Mouse (Mus musculus) large intestine, adult 2 months (tissue): ENCODE data around the gene Clta. TPM values are rescaled to one million over a fixed set of nuclear protein-coding genes. Genes with fewer than 3 reads are reported as not detected.

Experiments used
- DNase-seq: peaks from one replicate; pipeline ENCODE4 v3.0.0-alpha.2; 2012; ENCODE audit warnings: low read depth, low spot score
- WGBS: fragments of 180-500 bp; shearing (Covaris S2); methylation state at CpG from one replicate; pipeline ENCODE4 v1.1.7; 2018; 5-methylcytosine and 5-hydroxymethylcytosine counted together
- polyA plus RNA-seq: library from polyadenylated mRNA; depleted of rRNA; stranded (reverse); fragments of >200 nt; gene quantifications from 2 replicates; pipeline ENCODE4 v1.2.3, GENCODE M21; 2012; rRNA removed

The Clta gene
- polyA plus RNA-seq, 1 experiment = 166 TPM

DNA sequence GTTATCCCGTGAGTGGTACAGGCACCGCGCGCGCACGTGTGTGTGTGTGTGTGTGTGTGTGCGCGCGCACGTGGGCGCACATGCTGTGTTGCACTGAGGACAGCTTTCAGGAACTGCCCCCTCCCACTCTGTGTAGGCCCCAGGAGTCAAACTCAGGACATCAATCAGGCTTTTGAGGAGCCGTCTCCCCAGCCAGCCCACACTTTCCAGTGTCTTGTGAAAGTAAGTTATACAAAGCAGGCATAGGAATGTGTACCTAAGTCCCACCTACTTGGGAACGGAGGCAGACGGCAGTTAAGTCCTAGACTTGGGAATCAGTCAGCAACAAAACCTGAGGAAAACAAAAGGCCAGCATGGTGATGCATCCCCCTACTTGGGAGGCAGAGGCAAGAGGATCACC, 58.6 kb downstream of the Clta start:
- WGBS = 70% methylated on average over 14 of the region's 14 CpGs
- no peak for DNase-seq

DNA sequence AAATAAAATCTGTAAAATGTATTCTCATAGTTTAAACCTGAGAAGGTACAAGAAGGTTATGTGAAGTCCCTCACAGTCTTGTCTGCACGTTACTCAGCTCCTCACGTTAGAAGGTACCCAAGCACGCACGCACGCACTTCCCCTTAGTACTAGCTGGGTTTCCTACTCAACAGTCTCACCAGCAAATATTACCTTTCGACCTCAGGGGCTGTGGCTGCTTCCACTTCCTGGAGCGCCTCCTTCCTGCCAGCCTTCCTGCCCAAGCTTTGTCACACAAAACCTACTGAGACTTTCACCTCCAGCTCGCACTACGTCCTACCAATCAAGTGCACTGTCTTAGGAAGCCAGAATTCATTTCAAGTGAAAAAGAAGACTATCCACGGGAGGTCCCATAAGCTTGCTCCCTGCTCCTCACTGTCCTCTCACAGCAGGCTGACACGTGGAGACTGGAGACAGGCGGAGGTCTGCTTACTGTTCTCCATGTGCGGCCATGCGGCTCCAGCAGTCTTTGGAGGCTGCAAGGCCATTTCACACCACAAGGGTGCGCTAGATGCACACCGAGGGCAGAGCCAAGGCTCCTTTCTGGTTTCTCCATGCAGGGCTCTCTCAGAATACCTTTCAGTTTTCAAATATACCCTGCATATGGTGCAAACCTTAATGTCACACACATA, 61.2 kb downstream of the Clta start:
- WGBS = 14% methylated on average over 16 of the region's 16 CpGs
- peak; percentile 71 for DNase-seq

DNA sequence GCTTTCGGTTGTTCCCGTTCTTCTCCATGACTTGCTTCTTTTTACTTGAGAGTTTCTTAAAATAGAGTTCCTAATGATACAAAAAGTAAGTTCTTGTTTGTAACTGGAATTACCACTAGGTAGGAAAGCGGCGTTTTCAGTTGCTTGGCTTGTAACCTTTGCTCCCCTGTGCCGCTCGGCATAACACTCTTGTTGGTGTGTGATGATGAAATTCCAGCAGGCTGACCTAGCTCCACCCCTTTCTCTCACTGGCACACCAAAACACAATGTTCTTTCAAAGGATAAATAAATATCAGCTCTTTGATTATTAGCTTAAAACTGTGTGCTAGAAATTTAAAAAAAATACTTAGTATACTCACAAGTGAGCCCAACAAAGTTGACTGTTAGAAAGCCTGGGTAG, 62.6 kb downstream of the Clta start:
- no peak for DNase-seq
- WGBS = 30% methylated on average over 6 of the region's 6 CpGs

DNA sequence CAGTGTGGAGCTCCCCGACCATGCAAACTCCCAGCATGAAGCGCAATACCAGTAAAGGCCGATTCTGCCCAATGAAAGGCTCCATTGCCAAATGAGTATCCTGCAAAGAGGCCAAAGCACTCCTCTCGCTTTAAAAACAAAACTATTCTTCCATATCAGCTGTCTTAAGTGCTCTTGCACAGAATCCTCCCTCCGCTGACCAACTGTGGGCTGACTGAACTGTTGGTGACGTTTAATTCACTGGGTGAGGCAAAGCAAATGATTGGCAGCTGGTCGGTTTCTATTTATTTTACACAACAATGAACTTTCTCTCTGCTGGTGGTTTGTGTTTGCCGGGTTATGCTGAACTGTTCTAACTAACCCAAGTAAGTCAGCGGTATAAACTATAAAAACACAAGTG, 64.5 kb downstream of the Clta start:
- DNase-seq = no peak
- 21% methylated on average over 9 of the region's 9 CpGs for WGBS

DNA sequence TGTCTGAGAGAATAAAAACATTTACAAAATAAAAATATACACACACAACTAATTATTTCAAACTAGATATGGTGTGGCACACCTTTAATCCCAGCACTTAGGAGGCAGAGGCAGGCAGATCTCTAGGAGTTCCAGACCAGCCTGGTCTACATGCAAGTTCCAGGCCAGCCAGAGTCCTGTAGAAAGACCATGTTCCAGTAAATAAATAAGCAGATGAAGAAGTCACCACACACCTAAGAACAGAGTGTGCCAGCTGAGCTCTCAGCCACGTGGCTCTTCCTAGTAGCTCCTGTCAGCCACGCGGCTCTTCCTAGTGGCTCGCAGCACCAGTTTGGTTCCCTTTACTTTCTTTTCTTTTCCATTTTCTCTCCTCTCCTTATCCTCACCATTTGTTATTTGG, 65.2 kb downstream of the Clta start:
- WGBS = 44% methylated on average over 4 of the region's 4 CpGs
- no peak for DNase-seq

DNA sequence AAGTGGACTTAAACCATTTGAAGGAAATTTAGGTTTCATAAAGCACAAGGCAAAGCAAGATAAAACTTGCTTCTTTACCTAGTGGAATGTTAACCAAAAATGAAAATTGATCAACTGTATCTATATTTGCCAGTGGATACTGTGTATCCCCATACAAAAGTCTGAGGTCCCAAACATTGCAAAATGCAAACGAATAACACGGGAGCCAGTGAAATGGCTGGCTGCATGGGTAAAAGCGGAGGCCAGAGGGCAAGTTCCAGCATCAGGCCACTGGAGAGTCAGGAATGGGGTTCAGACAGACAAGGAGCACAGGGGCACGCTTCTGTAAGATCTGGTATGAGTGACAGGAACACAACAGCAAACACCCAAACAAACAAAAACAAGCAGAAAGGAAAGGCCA, 66.4 kb downstream of the Clta start:
- WGBS = 37% methylated on average over 4 of the region's 4 CpGs
- no peak for DNase-seq

DNA sequence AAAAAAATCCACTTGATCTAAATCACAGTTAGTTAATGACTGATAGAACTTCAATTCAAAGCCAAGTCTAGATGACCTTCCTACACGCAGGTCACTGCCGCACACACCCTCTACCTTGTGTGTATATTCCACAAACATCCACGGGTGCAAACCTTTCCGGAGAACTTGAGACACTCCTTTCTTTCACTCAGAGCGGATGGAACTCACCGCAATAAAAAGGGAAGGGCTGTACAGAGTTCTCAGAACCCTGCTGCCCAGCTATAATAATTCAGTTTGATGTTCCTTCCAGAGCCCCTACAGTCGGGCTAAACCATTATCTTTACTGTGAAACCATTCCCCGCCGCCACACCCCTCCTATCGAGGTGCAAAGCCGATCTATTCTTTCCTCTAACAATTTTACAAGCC, 67.5 kb downstream of the Clta start:
- peak; percentile 85 for DNase-seq
- WGBS = under 1% methylated on average over 11 of the region's 11 CpGs

DNA sequence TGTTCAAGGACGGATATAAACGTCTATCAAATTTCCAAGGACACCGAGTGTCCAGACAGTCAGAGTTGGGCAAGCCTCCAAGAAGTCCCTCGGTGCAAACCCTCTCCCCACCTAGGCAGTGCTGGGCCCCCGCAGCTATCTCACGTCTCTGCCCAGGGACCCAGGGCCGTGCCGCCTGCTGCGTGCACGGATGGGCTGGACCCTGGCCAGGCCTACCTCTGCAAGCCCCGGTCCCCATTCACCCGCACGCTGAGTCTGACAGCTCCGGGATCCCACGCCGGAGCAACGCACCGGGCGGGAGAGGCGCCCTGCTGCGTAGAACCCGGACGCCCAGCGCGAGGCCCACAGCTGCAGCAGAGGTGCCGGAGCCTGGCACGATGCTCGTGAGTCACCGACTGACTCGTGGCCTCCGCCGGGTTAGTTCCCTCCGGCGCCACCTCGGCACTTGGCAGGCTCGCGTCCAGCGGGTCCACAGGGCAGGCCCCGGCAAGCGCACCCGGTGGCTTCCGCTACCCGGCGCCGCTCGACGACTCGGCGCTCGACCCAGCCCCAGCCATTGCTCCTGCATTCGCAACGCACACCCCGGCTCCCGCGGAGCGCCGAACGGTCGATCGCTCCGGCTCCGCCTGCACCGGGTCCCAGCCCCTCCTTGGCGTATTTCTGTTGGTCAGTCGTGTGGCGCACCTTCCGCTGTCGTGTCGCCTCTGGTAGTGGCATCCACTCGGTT, 68.1 kb downstream of the Clta start:
- under 1% methylated on average over 70 of the region's 70 CpGs for WGBS
- DNase-seq = no peak

DNA sequence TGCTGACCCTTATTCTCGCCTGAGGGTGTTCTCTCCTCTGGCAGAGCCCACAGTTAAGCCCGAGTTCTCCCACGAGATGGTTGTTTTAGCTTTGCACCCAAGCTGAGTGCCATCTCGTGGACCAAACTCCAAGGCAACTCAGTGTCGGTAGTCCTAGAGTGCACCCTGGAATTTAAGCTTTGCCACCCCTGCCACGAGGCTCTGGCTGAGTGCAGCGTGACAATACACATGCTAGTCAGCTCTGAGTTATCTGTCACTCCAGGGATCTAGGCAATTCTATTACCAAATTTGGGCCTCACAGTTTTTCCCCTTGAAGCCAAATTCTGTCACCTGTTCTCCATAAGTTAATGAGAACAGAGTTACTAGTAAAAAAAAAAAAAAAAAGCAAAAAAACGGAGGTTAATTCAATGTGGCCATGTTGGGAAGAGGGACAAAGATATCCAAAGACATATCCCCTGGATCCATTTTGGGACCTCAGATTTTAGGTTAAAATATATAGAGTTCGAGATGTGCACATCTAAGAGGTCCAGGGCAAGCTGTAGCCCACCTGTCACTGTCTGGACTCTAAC, 68.7 kb downstream of the Clta start:
- DNase-seq = no peak
- WGBS = 4% methylated on average over 9 of the region's 9 CpGs

DNA sequence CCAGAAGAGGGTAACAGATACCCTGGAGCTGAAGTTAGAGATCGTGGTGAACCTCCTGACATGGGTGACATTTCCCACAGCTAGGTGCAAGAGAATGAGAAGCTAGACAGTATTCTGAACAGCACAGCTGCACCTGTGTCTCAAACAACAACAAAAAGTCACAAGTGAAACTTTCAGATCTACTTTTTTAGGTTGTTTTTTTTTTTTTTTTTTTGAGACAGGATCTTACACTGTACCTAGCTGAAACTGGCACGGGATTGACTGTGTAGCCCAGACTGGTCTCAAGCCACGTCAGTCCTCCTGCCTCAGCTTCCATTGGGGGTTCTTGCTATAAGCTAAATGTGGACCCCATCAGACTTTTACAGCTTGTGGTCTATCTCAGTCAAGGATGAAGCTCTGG, 69.5 kb downstream of the Clta start:
- DNase-seq = no peak

DNA sequence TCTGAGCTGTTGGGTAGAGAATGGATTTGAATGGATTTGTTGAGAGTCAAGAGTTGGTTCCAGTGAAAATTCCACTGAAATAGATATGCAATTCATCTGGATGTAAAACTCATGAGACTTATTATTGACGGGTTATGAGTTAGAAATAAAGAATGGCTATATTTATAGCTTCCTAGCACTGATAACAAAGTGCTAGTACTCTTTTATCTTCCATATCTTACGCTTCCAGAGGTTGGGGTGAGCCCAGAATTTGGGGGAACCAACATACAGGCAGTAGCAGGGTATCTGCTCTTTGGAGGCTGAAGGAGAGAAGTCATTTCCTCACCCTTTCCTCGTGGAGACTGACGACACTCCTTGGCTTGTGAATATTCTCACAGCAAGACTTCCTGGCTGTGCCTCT, 70.2 kb downstream of the Clta start:
- DNase-seq = no peak
- WGBS = 38% methylated on average over 4 of the region's 4 CpGs

More for the DNA sequence above, 69.5 kb downstream of the Clta start:
- 36% methylated on average over 3 of the region's 3 CpGs for WGBS

DNA sequence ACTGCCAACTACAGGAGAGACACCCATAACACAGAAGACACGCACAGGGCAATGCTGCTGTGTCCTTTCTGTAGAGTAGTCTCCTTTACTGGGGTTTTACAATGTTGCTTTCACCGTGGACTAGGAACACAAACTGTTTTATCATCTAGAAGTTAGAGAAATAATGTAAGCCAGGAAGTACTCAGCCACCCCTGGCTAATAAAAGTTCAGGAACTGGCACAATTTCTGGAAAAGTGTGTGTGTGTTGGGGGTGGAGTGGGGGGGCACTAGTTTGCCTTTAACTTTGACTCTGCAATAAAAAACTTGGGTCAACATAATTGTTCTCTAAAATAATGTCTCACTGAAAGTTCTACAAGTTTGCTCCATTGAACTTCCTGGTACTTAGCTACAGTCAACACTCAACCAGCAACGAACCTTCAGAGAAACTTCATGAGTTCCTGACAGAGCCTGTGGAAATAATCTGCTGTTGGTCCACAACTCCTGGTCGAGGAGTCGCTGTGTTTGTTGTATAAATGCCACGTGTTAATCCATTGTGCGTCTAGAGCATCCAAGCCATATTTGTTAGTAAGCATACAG, 74.2 kb downstream of the Clta start:
- WGBS = 32% methylated on average over 7 of the region's 7 CpGs
- peak; percentile 70 for DNase-seq

Other genes with a start within 250 kb of the Clta start
- gene Olfr159, start 233.4 kb upstream of the Clta start, polyA plus RNA-seq = not detected in 2 replicates
- not detected in 2 replicates for gene Olfr156, start 180.6 kb upstream of the Clta start, polyA plus RNA-seq
- gene Olfr157, start 164.3 kb upstream of the Clta start, polyA plus RNA-seq = 0.10 and 0.14 TPM in 2 replicates
- gene Olfr155, start 152.9 kb upstream of the Clta start, polyA plus RNA-seq = not detected in 2 replicates
- 2.5 and 4.1 TPM in 2 replicates for gene Reck, start 128.9 kb upstream of the Clta start, polyA plus RNA-seq
- gene Glipr2, start 47.1 kb upstream of the Clta start, polyA plus RNA-seq = 21.5 and 28.2 TPM in 2 replicates
- gene Ccin, start 21.0 kb upstream of the Clta start, polyA plus RNA-seq = 0.12 TPM in 1 of 2 replicates, not detected in the other
- gene Gne, start 79.7 kb downstream of the Clta start, polyA plus RNA-seq = 34.3 and 38.8 TPM in 2 replicates
- gene Rnf38, start 229.3 kb downstream of the Clta start, polyA plus RNA-seq = 31.4 and 68.5 TPM in 2 replicates